Mouse (Mus musculus) kidney, postnatal 0 days (tissue): ENCODE results near the gene Per1. TPM values are rescaled to one million over a fixed set of nuclear protein-coding genes. Genes with fewer than 3 reads are reported as not detected.

Source experiments
- ATAC-seq: fragments of 200-750 bp; cut with Nextera tagmentation; replicated peaks from 2 replicates; pipeline ENCODE4 v1.8.0; 2017; ENCODE audit warnings: low read depth, moderate number of reproducible peaks, moderate TSS enrichment, moderate library complexity; ENCODE audit not compliant: low FRiP score
- DNase-seq: peaks from one replicate; pipeline ENCODE4 v3.0.0-alpha.2; 2016; ENCODE audit warnings: low spot score
- H3K27ac ChIP-seq: fragments of 300-500 bp; sonication (generic); 2 replicates; pipeline ENCODE4 v1.5.1; 2014; ENCODE audit warnings: mild to moderate bottlenecking
- H3K27me3 ChIP-seq: fragments of 300-500 bp; sonication (generic); 2 replicates; pipeline ENCODE4 v1.6.1; 2014; ENCODE audit warnings: low read length, mixed read lengths; ENCODE audit not compliant: insufficient read depth
- H3K36me3 ChIP-seq: fragments of 300-500 bp; sonication (generic); 2 replicates; pipeline ENCODE4 v1.6.1; 2014; ENCODE audit warnings: low read length, mixed read lengths; ENCODE audit not compliant: insufficient read depth
- H3K4me1 ChIP-seq: fragments of 300-500 bp; sonication (generic); replicated peaks from 2 replicates; pipeline ENCODE4 v1.6.1; 2014; ENCODE audit warnings: antibody characterized with exemption, low read length, mixed read lengths; ENCODE audit not compliant: insufficient read depth
- H3K4me2 ChIP-seq: fragments of 300-500 bp; sonication (generic); 2 replicates; pipeline ENCODE4 v1.6.1; 2014; ENCODE audit warnings: mild to moderate bottlenecking, low read length, moderate library complexity, mixed read lengths
- H3K4me3 ChIP-seq: fragments of 300-500 bp; sonication (generic); replicated peaks from 2 replicates; pipeline ENCODE4 v1.5.1; 2014; ENCODE audit warnings: low read depth, low read length
- H3K9ac ChIP-seq: fragments of 300-500 bp; sonication (generic); 2 replicates; pipeline ENCODE4 v1.6.1; 2014; ENCODE audit warnings: low read depth, low read length
- H3K9me3 ChIP-seq: fragments of 300-500 bp; sonication (generic); replicated peaks from 2 replicates; pipeline ENCODE4 v1.6.1; 2016; ENCODE audit warnings: low read length, inconsistent platforms, mixed read lengths
- CTCF ChIP-seq: IDR thresholded peaks from 2 replicates; pipeline ENCODE4 v1.5.1; 2016; ENCODE audit warnings: antibody characterized with exemption, low read depth, mild to moderate bottlenecking, moderate library complexity
- WGBS: fragments of 180-500 bp; shearing (Covaris S2); extraction: QIAGEN DNeasy Blood & Tissue Kit; methylation state at CpG from one replicate; pipeline ENCODE4 v1.1.7; 2014; 5-methylcytosine and 5-hydroxymethylcytosine counted together
- polyA plus RNA-seq: library from polyadenylated mRNA; unstranded; fragments of >200 nt; fragmentation: Nextera tagmentation; extraction: Ambion mirVana; gene quantifications from 2 replicates; pipeline ENCODE4 v1.2.1, GENCODE M21; 2015

Per1 gene
- polyA plus RNA-seq, 1 experiment from 2014 or later: 9.9 TPM

DNA sequence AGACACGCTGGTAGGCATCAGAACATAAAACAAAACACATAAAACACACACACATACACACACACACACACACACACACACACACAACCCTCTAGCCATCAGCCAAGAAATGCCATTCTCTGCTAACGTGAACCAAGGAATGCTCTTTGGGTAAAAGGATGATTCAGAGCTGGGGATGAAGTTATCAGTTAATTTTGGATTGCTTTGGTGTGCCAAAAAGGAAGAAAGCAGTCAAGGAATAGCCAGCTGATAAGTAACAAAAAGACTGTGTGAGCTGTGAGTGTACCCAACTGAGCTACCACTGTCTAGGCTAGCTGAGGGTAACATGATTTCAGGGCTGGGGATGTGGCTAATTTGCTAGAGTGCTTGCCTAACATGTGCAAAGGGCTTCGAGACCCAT, 19.0 kb downstream of the Per1 start:
- Histone ChIP-seq H3K27ac (no peak overlapping the region), H3K4me1 (peaks cover 6% of the 10 kb centered on the region), H3K36me3 (peaks cover 6% of the 10 kb centered on the region; the same call in 1 of the 2 replicates), H3K4me3 (no peak overlapping the region), H3K27me3 (no peaks in the 10 kb centered on the region), H3K4me2 (no peak overlapping the region), H3K9me3 (no peaks in the 10 kb centered on the region), H3K9ac (no peak overlapping the region)
- no peak for TF ChIP-seq CTCF
- no peak for ATAC-seq
- DNase-seq: no peak
- WGBS: 68% methylated on average over 3 of the region's 3 CpGs

DNA sequence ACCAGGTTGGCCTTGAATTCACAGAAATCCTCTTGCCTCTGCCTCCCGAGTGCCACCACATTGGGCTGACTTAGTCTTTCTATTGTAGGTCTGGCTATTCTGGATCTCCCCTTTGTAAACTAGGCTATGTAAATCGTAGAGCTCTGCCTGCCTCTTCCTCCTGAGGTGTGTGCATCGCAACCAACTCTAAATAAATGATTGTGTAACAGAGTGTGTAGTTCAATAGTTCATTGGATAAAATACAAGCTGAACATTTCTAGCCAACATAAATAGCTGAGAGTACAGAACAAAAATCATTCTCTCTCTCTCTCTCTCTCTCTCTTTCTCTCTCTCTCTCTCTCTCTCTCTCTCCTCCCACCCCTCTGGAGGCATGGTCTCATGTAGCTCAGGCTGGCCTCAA, 19.6 kb downstream of the Per1 start:
- Histone ChIP-seq H3K27ac (no peak overlapping the region), H3K27me3 (no peaks in the 10 kb centered on the region), H3K4me1 (peaks cover 9% of the 10 kb centered on the region), H3K4me3 (no peak overlapping the region), H3K36me3 (no peaks in the 10 kb centered on the region), H3K4me2 (no peak overlapping the region), H3K9ac (no peak overlapping the region), H3K9me3 (no peaks in the 10 kb centered on the region)
- no peak for DNase-seq
- 85% methylated on average over 3 of the region's 3 CpGs for WGBS
- ATAC-seq: no peak
- TF ChIP-seq CTCF: no peak

DNA sequence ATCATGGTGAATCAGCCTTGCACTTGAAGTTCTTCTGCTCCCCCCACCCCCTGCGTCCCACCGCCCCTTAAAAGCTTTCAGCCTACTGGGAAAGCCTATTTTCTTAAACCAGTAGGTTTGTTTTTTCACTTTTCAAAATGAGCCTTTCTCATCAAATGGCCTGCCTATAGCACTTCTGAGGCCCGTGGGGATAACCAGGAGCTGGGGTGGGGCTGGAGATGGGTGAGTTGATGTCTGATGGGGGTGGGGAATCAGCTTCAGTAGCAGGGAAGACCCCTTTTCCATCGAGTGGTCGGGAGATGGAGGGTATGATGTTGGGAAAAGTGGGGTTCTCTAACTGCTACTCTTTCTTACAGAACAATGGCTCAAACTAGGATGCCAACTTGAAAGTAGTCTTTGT, 21.8 kb downstream of the Per1 start:
- TF ChIP-seq CTCF: no peak
- no peaks in the 10 kb centered on the region for H3K36me3 ChIP-seq
- ATAC-seq (no peak), DNase-seq (no peak)
- peaks cover 12% of the 10 kb centered on the region for H3K4me1 ChIP-seq
- no peaks in the 10 kb centered on the region for H3K9me3 ChIP-seq
- H3K27me3 ChIP-seq: no peaks in the 10 kb centered on the region
- no peak overlapping the region for H3K27ac ChIP-seq
- H3K4me2 ChIP-seq: no peak overlapping the region
- H3K4me3 ChIP-seq: no peak overlapping the region
- no peak overlapping the region for H3K9ac ChIP-seq
- 42% methylated on average over 5 of the region's 5 CpGs for WGBS

DNA sequence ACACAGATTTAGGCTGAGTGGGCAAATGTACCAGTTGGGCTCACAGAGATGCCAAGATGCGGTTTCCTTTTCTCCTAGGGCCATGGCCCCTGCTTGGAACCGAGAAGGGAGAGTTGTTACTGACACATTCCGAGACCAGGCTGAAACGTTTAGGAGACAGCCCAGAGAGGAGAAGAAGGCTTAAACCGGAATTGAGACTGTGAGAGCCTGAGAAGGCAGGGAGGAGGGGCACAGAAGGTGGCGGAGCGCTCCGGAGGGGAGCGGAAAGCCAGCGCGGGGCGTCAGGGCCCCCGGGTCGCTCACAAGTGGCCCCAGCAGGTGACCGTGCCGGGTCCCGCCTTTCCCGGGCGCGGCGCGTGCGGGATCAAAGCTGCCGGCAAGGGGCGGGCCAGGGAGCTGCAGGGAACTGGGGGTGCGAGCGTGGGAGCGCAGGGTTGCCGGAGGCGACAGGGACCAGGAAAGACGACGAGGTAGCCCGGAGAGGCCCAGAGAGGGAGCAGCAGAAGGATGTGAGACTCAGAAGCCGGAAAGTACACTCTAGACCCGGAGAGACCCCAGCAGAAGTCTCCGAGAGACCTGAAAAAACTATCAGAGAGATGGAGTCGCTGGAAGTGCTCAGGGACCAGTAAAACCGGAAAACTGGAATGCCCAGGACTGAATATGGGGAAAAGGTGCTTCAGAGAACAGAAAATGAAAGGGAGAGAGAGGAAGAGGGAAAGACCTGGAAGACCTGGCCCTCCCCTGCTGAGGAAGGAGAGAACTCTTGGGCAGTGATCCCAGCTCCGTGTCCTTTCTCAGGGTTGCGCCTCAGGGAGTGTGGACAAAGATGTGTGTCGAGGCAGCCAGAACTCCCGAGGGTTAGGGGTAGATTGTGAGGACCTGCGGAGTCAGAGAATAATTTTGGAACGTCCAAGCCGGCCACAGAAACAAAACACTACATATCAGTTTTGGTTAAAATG, 23.0 kb downstream of the Per1 start:
- Histone ChIP-seq H3K27ac (peak overlapping the region; percentile 78), H3K4me2 (peak overlapping the region; percentile 95), H3K36me3 (no peaks in the 10 kb centered on the region), H3K9ac (peak overlapping the region; percentile 75), H3K9me3 (no peaks in the 10 kb centered on the region), H3K4me1 (peaks cover 12% of the 10 kb centered on the region), H3K27me3 (no peaks in the 10 kb centered on the region), H3K4me3 (peak overlapping the region; percentile 80)
- WGBS: under 1% methylated on average over 45 of the region's 45 CpGs
- DNase-seq: peak; percentile 74
- TF ChIP-seq CTCF: no peak
- 0 out of 2 replicates have a peak, but pooled peaks have one; percentile 2 for ATAC-seq

DNA sequence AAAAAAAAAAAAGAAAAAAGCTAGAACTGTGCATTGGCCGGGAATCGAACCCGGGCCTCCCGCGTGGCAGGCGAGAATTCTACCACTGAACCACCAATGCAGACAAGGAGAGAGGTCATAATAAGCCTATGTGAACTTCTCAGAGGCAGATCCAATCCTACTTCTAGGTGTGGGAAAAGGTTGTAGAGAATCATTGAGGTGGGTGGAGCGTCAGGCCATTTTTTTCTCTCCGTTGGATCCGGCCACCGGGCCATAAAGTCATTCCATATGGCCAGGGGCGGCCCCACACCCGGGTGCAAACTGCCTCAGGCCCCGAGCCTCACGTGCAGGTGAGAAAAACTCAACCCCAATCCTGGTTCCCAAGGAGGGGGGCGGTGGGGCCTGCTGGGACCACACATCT, 23.7 kb downstream of the Per1 start:
- Histone ChIP-seq H3K27me3 (no peaks in the 10 kb centered on the region), H3K4me1 (peaks cover 12% of the 10 kb centered on the region), H3K9me3 (no peaks in the 10 kb centered on the region), H3K9ac (no peak overlapping the region), H3K27ac (no peak overlapping the region), H3K4me2 (peak overlapping the region; percentile 95), H3K36me3 (no peaks in the 10 kb centered on the region), H3K4me3 (peak overlapping the region; percentile 80)
- DNase-seq (peak; percentile 89), ATAC-seq (no peak; the same call in 1 of the 2 replicates)
- TF ChIP-seq CTCF: no peak
- WGBS: 0% methylated on average over 15 of the region's 15 CpGs

DNA sequence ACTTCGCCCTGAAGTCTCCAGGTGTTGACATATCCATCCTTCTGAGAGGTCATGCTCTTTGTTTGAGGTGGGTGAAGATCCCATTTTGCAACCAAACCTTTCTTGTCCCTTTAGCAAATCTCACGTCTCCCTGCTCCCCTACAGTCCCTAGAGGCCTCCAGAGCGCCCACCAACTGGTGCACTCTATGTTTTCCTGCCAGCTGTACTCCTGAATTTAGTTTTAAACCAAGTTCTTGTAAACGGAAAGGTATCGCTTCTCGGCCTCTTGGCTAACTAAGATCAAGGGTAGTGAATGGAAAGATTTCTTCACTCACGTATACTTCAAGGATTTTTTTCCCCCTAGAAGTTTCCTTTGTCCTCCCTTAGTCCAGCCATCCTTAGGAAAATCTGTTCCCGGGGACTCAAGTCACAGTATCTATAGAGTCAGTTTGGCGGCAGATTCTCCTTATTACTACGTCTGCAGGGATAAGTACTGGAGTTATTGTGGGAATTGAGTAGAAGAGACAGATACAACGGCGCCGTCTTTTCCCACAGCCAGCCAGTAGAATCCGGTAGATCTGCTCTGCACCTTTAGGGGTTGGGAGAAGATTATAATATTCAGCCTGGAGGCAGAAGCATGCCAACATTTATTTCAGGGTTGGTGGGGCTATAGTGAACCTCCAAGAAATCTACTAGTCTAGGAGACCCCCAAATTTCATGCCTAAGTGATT, 24.6 kb downstream of the Per1 start:
- Histone ChIP-seq H3K9ac (no peak overlapping the region), H3K36me3 (no peaks in the 10 kb centered on the region), H3K4me2 (peak overlapping the region; percentile 92), H3K9me3 (no peaks in the 10 kb centered on the region), H3K4me1 (peaks cover 12% of the 10 kb centered on the region), H3K4me3 (peak overlapping the region; percentile 66; the same call in 1 of the 2 replicates), H3K27me3 (no peaks in the 10 kb centered on the region), H3K27ac (no peak overlapping the region)
- no peak for ATAC-seq
- TF ChIP-seq CTCF: no peak
- no peak for DNase-seq
- 44% methylated on average over 14 of the region's 14 CpGs for WGBS
